Mouse (Mus musculus) gastrocnemius, postnatal 4 days (tissue): ENCODE measurements at regions not wholly inside any gene's neighbourhood (a gene's known extent, or its start where the extent isn't known, plus 50 kb on each side); places are given as distances from the start of the nearest gene placed in this dataset.

Experiments used
- DNase-seq, 2 experiments: peaks; one replicate each; pipeline ENCODE4 v3.0.0; 2021 to 2022; ENCODE audit warnings: low spot score in 2 of 2, mixed read lengths in 2 of 2

- no peak for DNase-seq
These were observed 280.1 kb downstream of the Slc4a3 start for GRCm38 (mm10) chr1:75826202-75826601.

- no peak for DNase-seq
These were observed 287.2 kb downstream of the Slc4a3 start for GRCm38 (mm10) chr1:75833071-75833830.

GRCm38 (mm10) chr1:75834361-75834760, 288.3 kb downstream of the Slc4a3 start:
- no peak for DNase-seq

GRCm38 (mm10) chr1:75839551-75840223, 293.6 kb downstream of the Slc4a3 start:
- no peak for DNase-seq

- DNase-seq, result no peak
These were observed 296.3 kb downstream of the Slc4a3 start for GRCm38 (mm10) chr1:75842396-75842795.

GRCm38 (mm10) chr1:75843326-75843725, 297.3 kb downstream of the Slc4a3 start:
- no peak for DNase-seq

GRCm38 (mm10) chr1:75844123-75844522, 298.1 kb downstream of the Slc4a3 start:
- DNase-seq, result no peak

- DNase-seq, result no peak
These were observed 298.5 kb downstream of the Slc4a3 start for GRCm38 (mm10) chr1:75844529-75844928.

GRCm38 (mm10) chr1:75844981-75845380, 298.9 kb downstream of the Slc4a3 start:
- DNase-seq, result no peak

GRCm38 (mm10) chr1:75845771-75846535, 299.9 kb downstream of the Slc4a3 start:
- no peak for DNase-seq

- no peak for DNase-seq
These were observed 301.6 kb downstream of the Slc4a3 start for GRCm38 (mm10) chr1:75847681-75848080.

- no peak for DNase-seq
These were observed 302.4 kb downstream of the Slc4a3 start for GRCm38 (mm10) chr1:75848436-75848835.

GRCm38 (mm10) chr1:75850131-75850530, 304.1 kb downstream of the Slc4a3 start:
- no peak for DNase-seq

GRCm38 (mm10) chr1:75858551-75859255, 312.6 kb downstream of the Slc4a3 start:
- DNase-seq, result no peak

- DNase-seq, result no peak
These were observed 316.7 kb downstream of the Slc4a3 start for GRCm38 (mm10) chr1:75862757-75863156.

- no peak for DNase-seq
These were observed 320.5 kb downstream of the Slc4a3 start for GRCm38 (mm10) chr1:75866556-75866955.

- no peak for DNase-seq
These were observed 323.3 kb downstream of the Slc4a3 start for GRCm38 (mm10) chr1:75869414-75869813.

GRCm38 (mm10) chr1:75869846-75870245, 323.8 kb downstream of the Slc4a3 start:
- no peak for DNase-seq

GRCm38 (mm10) chr1:75873911-75874310, 327.8 kb downstream of the Slc4a3 start:
- no peak for DNase-seq

GRCm38 (mm10) chr1:75877209-75877608, 331.1 kb downstream of the Slc4a3 start:
- no peak for DNase-seq

GRCm38 (mm10) chr1:75885632-75886031, 339.6 kb downstream of the Slc4a3 start:
- no peak for DNase-seq
